Mouse (Mus musculus): ENCODE data around the gene Trmt1l.
"Not testable (repeated sequence)": the region's sequence is repeated elsewhere in the genome, so short reads cannot be mapped to it uniquely, and the experiment has no call there.

Gene Trmt1l

GRCm38 (mm10) chr1:151428263-151429221 is at the start of gene Trmt1l, which contains the start of gene Swt1:
TSS of gene Trmt1l (plus strand) at chr1:151428542.
TSS of gene Swt1 (minus strand) at chr1:151428455.
- DNase-seq (ENCODE audit: low spot score in 2 of 2): peak; percentile 87 to 90

- no peak for DNase-seq (ENCODE audit: low spot score in 2 of 2)
Measured at GRCm38 (mm10) chr1:151390029-151390428, 38.3 kb upstream of the Trmt1l start.

GRCm38 (mm10) chr1:151409827-151410226 is 18.5 kb upstream of the Trmt1l start:
- DNase-seq (ENCODE audit: low spot score in 2 of 2): no peak

DNA sequence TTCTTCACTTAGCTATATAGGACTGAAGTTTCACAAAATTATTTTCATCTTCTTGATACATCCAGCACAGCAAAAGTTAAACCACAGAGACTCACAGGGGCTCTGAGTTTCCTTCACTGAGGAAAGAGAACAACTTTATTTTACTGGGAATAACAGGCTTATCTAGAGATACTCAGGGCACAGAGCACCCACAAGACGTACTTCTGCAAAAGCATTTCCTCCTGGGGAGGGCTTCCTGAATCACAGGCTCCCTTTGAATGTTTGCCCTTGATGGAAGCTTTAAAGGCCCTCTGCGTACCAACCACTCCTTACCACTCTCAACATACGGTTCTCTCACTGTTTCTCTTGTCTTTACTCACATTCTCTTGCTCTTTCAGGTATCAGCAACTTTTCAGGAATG is 6.2 kb upstream of the Trmt1l start:
- DNase-seq (ENCODE audit: low spot score in 2 of 2): no peak

DNA sequence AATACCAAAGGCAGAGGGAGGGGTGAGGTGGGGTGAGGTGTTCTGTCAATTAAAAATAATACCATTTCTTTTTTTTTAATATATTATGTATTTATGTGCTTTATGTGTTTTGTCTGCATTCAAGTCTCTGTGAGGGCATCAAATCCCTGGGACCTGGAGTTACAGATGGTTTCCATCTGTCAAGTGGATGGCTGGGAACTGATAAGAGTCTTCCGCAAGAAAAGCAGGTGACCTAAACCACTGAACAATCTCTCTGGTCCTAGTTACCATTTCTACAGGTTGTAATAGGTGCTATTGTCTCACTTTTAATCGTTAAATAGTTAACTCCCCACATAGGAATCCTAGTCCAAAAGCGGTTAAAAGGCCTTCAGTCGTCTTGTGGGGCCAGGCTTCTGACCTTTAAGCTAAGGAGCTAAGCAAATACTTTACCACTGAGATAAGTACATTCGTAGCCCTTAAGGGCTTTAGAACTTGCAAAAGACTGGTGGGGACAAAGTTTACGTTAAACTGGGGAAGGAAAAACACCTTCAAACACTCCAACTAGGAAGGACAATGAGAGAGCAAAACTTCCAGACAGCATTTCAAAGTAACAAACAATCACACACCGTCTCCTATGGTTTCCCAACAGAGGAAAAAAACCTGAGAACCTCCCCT is 1.3 kb upstream of the Trmt1l start:
- no peak for DNase-seq (ENCODE audit: low spot score in 2 of 2)

DNA sequence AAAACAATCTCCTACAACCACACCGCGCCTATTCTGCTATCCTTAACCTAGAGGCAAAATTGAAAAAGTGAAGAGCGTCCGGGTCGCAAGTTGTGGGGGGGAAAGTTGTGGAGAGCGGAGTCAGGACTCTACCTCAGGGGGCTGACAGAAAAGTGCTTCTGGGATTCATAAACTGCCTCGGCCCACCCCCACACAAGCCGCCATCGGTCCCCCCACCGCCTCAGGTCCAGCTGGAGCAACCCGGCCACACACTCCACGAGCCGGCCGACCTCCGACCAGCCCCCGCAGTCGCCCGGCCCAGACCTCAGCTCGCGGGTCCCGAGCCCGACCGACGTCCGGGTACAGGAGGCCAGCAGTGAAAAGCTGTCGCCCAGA is 467 bp upstream of the Trmt1l start:
- DNase-seq (ENCODE audit: low spot score in 2 of 2): no peak

- DNase-seq (ENCODE audit: low spot score in 2 of 2): no peak
Measured at GRCm38 (mm10) chr1:151429316-151429715, 974 bp downstream of the Trmt1l start.

DNA sequence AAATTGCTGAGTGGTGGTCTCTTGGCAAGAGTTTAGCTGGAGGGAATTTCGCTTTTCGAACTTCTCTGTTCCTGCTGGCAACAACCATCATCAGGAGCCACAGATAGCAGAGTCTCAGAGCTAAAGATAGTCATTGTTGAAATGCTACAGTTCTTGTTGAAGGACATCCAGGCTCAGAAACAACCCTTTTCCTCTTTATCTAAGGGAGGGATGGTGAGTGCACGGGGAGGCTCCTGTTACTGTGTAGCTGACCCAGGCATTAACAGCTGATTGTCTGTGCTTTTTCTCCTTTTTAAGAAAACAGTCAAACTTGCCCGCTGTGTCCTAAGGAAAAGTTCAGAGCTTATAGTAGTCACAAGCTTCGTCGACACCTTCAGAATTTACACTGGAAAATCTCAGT is 7.1 kb downstream of the Trmt1l start:
- no peak for DNase-seq (ENCODE audit: low spot score in 2 of 2)

GRCm38 (mm10) chr1:151449866-151450265 is 21.5 kb downstream of the Trmt1l start:
- DNase-seq (ENCODE audit: low spot score in 2 of 2): no peak

- DNase-seq (ENCODE audit: low spot score in 2 of 2): no peak
Measured at GRCm38 (mm10) chr1:151450851-151451250, 22.5 kb downstream of the Trmt1l start.

DNA sequence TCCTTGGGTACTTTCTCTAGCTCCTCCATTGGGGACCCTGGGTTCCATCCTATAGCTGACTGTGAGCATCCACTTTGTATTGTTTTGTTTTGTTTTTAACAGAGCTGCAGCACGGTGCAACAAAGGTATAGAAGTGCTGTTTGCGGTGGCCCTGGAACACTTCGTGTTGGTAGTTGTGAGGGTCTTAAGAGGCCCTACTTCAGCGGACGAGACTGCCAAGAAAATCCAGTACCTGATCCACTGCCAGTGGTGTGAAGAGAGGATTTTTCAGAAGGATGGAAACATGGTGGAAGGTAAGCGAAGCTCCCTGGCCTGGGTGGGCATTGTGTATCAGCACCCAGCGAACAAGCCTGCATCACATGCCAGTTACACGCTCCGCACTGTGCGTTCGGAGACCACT is 23.6 kb downstream of the Trmt1l start:
- DNase-seq (ENCODE audit: low spot score in 2 of 2): no peak

DNA sequence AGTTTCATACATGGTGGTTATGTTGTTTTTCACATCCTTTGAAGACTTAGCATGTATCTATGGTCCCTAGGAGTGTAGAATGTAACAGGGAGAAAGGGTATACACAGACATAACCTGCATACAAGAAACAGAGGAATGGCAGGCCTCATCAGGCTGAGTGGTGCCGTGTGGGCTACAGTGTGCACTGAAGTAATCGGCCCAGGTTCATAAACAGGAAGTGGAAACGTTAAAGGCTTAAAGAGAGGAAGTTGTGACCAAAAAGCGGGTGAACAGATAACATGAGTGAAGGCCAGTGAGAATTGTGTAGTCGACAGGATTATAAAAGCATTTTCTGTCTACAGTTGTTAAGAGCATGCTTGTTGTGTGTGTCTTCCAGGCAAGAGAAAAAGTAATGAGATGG is 28.7 kb downstream of the Trmt1l start:
- DNase-seq (ENCODE audit: low spot score in 2 of 2): no peak

DNA sequence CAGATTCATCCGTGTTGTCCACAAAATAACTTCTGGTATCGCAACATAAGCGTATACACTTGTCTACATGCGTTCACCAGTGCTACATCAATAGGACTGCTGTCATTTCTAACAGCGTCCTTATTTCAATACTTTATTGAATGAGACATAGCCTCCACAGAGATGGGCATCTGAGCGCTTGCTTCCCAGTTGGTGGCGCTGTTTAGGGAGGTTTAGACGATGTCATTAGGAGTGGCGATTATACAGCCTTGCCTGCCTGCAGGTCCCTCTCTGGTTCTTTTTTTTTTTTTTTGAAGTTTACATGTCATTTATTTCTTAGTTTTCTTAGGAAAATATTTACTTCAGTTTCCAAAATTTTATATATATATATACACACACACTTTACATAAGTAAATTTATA is 32.9 kb downstream of the Trmt1l start:
- DNase-seq (ENCODE audit: low spot score in 2 of 2): no peak

GRCm38 (mm10) chr1:151464914-151465313 is 36.6 kb downstream of the Trmt1l start:
- no peak for DNase-seq (ENCODE audit: low spot score in 2 of 2)

GRCm38 (mm10) chr1:151466571-151466970 is 38.2 kb downstream of the Trmt1l start:
- DNase-seq (ENCODE audit: low spot score in 2 of 2): no peak

GRCm38 (mm10) chr1:151471429-151471828 is 43.1 kb downstream of the Trmt1l start:
- no peak for DNase-seq (ENCODE audit: low spot score in 2 of 2)

- not testable (repeated sequence) for DNase-seq (ENCODE audit: low spot score in 2 of 2)
Measured at GRCm38 (mm10) chr1:151472386-151472785, 44.0 kb downstream of the Trmt1l start.

GRCm38 (mm10) chr1:151482497-151482896 is 54.2 kb downstream of the Trmt1l start:
- no peak for DNase-seq (ENCODE audit: low spot score in 2 of 2)

GRCm38 (mm10) chr1:151483568-151483967 is 55.2 kb downstream of the Trmt1l start:
- peak; percentile 11 to 30 for DNase-seq (ENCODE audit: low spot score in 2 of 2)

DNA sequence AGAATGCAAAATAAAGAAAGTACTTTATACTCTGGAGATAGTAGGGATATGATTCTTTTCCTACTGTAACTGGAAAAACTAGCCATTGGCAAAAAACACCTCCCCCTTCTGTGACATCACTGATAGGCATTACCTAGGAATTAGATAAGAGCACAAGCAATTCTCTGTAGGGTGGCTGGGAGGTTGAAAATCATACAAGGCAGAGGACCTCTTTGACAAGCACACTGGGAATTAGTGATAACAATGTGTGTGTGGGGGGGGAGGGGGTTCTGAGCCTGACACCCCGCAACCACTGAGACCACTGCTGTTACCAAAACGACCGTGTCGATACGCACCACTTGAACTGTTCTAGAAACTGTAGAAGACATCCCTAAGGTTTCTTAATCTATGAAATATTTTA is 56.4 kb downstream of the Trmt1l start:
- no peak for DNase-seq (ENCODE audit: low spot score in 2 of 2)

- peak in 1 of 2 experiments; percentile 19 for DNase-seq (ENCODE audit: low spot score in 2 of 2)
Measured at GRCm38 (mm10) chr1:151489806-151490205, 61.5 kb downstream of the Trmt1l start.

DNA sequence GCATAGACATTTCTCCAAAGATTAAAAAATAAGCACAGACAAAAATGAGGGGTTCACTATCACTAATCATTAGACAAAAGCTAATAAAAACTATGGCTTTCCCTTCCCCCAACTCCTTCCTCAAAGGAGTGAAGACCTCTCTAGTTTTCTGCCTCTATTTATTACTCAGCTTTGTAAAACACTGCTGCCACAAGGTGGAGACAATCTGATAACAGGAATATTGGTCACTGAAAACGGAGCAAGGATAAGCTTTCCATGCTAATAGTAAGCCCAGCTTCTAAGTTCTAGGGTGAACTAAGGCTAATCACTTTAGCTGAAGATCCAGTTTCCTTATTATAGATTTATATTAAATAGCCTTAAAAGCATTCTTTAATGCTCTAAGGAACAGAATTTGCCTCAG is 64.1 kb downstream of the Trmt1l start:
- no peak for DNase-seq (ENCODE audit: low spot score in 2 of 2)

GRCm38 (mm10) chr1:151493826-151494225 is 65.5 kb downstream of the Trmt1l start:
- no peak for DNase-seq (ENCODE audit: low spot score in 2 of 2)
